Mouse (Mus musculus) mesoderm, embryonic 11.5 days (tissue): ENCODE measurements around the gene 2410004P03Rik.
A peak's percentile ranks its signal among the peaks of the same experiment; 100 is the strongest.
"Not testable (repeated sequence)": the region's sequence is repeated elsewhere in the genome, so short reads cannot be mapped to it uniquely, and the experiment has no call there.

ENCODE experiments used
- DNase-seq: peaks from one replicate; pipeline ENCODE4 v3.0.0-alpha.2; 2012; ENCODE audit warnings: low read depth, low spot score

The 2410004P03Rik gene

DNA sequence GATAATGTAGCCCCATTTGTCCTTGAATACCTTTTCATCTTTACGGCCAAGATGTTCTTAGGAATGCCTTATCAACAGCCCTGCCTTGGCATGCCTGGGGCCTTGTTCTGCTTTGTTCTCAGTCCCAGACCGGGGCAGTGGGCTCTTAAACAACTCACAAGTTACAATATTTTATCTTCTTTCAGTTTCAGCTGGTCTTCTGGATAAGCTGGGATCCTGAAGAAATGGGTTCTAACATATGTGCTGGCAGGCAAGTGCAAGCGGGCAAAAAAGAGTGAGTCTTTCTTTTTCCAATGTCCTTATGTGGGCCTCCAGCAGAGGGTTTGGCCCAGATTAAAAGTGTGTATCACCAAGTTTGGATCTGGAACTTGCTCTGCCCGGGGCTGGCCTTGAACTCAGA lies 9.6 kb upstream of the 2410004P03Rik start:
- not testable (repeated sequence) for DNase-seq

GRCm38 (mm10) chr12:17018468-17018867 lies 6.9 kb upstream of the 2410004P03Rik start:
- peak; percentile 43 for DNase-seq

- no peak for DNase-seq
These were observed 4.2 kb upstream of the 2410004P03Rik start for GRCm38 (mm10) chr12:17015711-17016110.

GRCm38 (mm10) chr12:17012067-17012899 lies 756 bp upstream of the 2410004P03Rik start:
- no peak for DNase-seq

DNA sequence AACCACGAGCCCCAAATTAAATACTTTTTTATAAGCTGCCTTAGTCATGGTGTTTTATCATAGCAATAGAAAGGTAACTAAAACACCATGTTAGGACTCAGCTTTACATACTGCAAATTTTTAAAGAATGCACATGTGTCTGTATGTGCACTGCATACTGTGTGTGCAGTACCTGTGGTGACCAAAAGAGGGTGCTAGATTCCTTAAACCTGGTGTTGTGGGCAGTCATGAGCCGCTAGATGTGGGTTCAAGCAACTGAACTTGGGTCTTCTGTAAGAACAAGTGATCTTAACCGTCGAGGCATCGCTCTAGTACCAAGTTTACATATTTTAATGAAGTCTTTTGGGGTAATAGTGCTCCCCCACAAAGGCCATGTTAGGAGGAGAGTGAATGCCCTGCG lies 2.1 kb downstream of the 2410004P03Rik start:
- no peak for DNase-seq

DNA sequence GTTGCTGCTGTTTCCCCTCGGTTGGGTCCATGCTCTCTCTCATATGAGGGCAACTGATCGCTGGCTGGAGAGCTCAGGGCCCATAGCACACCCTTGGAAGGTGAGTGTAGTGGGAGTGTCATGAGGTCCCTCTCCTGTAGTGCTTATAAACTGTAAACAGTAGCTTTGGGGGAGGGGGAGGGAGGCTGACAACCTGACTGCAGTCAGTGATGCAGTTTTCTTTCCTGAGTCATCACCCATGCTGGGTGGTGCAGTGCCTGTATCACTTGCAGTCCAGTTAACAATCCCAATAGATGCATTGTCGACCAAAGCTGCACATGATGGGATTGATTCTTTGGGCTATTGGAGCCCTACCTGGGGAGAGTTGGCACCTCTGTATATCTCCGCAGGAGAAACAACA lies 10.3 kb downstream of the 2410004P03Rik start:
- no peak for DNase-seq

GRCm38 (mm10) chr12:17000628-17001027 lies 10.9 kb downstream of the 2410004P03Rik start:
- DNase-seq, result no peak

DNA sequence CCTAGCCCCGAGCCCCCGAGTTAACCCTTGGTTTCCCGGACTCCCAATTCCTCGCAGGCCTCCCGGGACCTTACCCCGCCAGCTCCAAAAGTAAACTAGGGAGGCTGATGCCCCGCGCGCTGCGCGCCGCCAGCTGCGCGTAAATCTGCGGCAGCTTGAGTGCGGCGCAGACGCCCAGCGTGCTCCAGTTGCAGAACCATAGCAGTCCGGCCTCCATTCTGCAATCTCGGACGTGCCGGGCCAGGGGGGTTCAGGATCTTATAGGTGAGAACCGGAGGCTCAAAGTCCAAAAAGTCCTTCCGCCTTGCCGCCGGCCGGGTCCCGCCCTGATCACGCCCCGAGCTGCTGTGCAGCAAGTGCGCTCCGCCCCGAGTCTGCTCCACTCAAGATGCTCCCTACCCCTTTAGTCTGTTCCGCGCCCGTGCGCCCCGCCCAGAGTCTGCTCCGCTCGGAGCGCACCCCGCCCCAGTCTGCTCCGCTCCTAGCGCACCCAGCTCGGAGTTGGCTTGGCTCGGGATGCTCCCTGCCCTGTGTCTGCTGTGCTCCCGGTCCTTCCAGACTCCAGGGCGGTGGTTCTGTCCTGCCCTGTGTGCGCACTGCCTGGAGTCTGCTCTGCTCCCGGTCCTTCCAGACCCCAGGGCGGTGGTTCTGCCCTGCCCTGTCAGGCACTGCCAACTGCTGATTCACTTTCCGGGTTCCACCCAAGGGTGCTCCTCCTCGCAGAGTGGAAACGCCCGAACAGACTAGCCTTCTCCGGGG lies 11.6 kb downstream of the 2410004P03Rik start, which contains the start of gene Pqlc3:
TSS of gene Pqlc3 (minus strand) at position 670 of the 759 bp plus-strand sequence.
- peak; percentile 83 for DNase-seq

DNA sequence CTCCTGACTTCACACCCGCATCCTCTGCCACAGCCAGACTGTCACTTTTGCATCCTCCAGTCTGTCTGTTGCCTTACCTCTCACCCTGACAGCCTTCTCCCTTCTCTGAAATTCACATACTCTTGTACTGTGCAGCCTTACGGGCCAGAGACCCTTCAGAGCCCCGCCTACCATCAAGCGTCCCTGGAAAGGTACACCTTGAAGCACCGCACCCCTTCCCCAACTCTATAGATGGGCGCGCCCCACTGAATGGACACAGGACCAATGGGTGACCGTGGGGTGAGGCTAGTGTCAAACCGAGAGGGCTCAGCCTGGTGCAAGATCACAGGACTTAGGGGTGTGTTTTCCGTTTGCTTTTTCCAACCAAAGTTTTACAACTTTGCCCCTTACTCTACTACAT lies 12.4 kb downstream of the 2410004P03Rik start:
- no peak for DNase-seq

- DNase-seq, result no peak
These were observed 14.6 kb downstream of the 2410004P03Rik start for GRCm38 (mm10) chr12:16996886-16997462.

DNA sequence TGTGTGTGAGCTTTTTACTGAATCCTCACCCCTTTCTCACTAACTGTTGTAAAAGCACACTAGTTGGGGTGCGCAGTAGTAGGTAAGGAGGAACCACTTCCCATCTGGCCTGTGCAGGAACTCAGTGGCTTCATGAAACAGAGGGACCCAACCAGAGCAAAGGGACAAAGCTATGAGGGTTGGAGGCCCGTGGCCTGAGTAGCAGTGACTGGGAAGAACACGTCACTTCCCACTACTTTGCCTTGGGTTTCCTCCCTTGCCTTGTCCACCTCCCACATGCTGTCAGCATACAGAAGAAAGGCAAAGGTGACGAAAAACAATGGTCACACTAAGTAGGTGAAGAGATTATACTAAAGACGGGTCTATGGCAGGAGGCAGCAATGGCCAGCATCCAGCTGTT lies 15.2 kb downstream of the 2410004P03Rik start:
- DNase-seq, result no peak

- DNase-seq, result no peak
These were observed 17.2 kb downstream of the 2410004P03Rik start for GRCm38 (mm10) chr12:16994291-16994690.

- DNase-seq, result no peak
These were observed 19.2 kb downstream of the 2410004P03Rik start for GRCm38 (mm10) chr12:16992355-16992754.

DNA sequence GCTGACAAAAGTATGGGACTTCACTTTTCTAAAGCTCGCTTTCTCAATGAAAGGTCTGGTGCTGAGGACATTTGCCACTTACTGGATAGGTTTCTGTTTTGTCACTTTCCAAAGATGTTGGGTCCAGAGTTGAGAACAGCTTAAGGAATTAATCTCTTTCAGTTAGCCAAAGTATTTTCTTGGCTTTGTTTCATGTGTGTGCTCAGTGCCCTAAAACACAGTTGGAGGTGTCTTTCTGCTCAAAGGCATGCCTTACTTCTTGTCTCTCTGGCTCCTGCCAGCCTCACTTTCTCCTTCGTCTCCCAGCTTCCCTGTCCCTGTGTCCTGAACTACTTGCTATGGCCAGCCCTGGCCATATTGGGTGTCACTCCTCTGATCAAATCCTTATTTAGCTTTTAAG lies 20.2 kb downstream of the 2410004P03Rik start:
- DNase-seq, result no peak

DNA sequence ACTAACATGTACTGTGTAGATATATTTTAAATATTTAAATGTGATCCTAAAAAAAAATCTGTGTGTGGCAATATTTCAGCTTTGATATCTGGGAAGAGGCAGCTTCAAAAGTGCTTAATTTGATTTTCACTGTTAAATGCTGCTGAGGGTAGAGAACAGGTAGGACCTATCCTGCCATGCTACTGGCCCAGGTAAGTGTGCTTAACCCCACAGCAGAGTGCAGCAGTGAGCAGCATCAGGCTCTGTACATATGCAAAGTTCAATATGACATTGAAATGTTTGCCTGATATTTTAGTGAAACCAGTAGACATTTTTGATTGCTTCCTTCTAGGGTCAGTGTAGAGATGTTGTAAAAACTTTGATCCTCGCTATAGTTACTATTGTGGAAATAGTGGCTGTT lies 25.7 kb downstream of the 2410004P03Rik start:
- DNase-seq, result no peak

- no peak for DNase-seq
These were observed 34.4 kb downstream of the 2410004P03Rik start for GRCm38 (mm10) chr12:16977120-16977519.

DNA sequence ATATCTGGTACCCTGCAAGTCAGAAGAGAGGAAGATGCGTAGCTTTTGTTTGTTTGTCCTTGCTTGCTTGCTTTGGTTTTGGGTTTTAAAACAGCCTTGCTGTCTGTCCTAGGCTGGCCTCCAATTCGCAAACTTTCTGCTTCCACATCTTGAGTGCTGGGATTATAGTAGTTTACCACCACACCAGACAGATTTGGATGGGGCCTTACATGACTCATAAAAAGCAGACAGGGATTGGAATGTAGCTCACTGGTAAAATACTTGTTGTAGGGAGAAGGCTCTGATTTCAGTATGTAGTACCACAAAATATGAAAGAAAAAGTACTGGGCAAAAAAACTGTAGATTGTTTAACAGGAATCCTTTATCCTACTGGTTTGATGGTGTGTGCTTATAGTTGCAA lies 44.7 kb downstream of the 2410004P03Rik start:
- DNase-seq, result no peak

GRCm38 (mm10) chr12:16963354-16963753 lies 48.2 kb downstream of the 2410004P03Rik start:
- no peak for DNase-seq

DNA sequence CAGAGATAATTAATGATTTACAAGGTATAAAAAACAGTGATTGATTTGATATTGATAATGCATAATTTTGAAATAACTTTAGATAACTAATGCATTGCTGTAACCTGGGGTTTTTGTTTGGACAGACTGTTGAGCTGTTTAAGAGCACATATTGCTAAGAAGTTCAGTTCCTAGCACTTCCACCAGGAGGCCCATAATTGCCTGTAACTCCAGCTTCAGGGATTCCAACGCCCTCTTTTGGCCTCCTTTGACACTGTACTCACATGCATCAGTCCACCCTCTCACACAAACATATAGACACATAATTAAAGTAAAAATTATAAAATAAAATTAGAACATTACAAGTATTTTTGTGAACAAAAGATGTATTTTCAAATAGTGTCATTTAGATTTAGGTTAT lies 52.7 kb downstream of the 2410004P03Rik start:
- DNase-seq, result peak; percentile 34
